Mouse (Mus musculus) liver, embryonic 14.5 days (tissue): ENCODE data around the gene Gtpbp2. TPM values are rescaled to one million over a fixed set of nuclear protein-coding genes. Genes with fewer than 3 reads are reported as not detected.

Source experiments
- ATAC-seq: fragments of 200-750 bp; cut with Nextera tagmentation; 2 replicates; pipeline ENCODE4 v1.8.0; 2017; ENCODE audit warnings: moderate number of reproducible peaks, mild to moderate bottlenecking, moderate library complexity; ENCODE audit not compliant: insufficient read depth
- DNase-seq, 3 experiments: peaks; one replicate each; pipeline ENCODE4 v3.0.0-alpha.2; 2012 to 2013; ENCODE audit warnings: low read depth in 3 of 3, low spot score in 3 of 3
- H3K27ac ChIP-seq: fragments of 300-500 bp; sonication (generic); 2 replicates; pipeline ENCODE4 v1.5.1; 2014; ENCODE audit warnings: moderate library complexity, mild to moderate bottlenecking, control low read depth, inconsistent platforms
- H3K27me3 ChIP-seq: fragments of 300-500 bp; sonication (generic); 2 replicates; pipeline ENCODE4 v1.6.1; 2014; ENCODE audit warnings: mild to moderate bottlenecking, low read length, moderate library complexity; ENCODE audit not compliant: control insufficient read depth, insufficient read depth
- H3K36me3 ChIP-seq: fragments of 300-500 bp; sonication (generic); replicated peaks from 2 replicates; pipeline ENCODE4 v1.6.1; 2014; ENCODE audit warnings: low read depth; ENCODE audit not compliant: control insufficient read depth, insufficient read depth
- H3K4me1 ChIP-seq, 2 experiments: fragments of 200-500 bp in 1 of 2; fragments of 300-500 bp in 1 of 2; sonication (generic) in 1 of 2; replicated peaks; 2 replicates each; pipeline ENCODE4 v1.6.1; 2012 to 2014; ENCODE audit warnings: antibody characterized with exemption in 1 of 2, inconsistent platforms in 1 of 2, low read length in 1 of 2; ENCODE audit not compliant: control insufficient read depth in 2 of 2, insufficient read depth in 2 of 2
- H3K4me2 ChIP-seq: fragments of 300-500 bp; sonication (generic); 2 replicates; pipeline ENCODE4 v1.6.1; 2014; ENCODE audit warnings: low read depth, mild to moderate bottlenecking, control low read depth, moderate library complexity
- H3K4me3 ChIP-seq, 2 experiments: fragments of 200-500 bp in 1 of 2; fragments of 300-500 bp in 1 of 2; sonication (generic) in 1 of 2; 2 replicates each; pipeline ENCODE4 v1.5.1; 2012 to 2014; ENCODE audit warnings: low read depth in 2 of 2, low read length in 2 of 2, mild to moderate bottlenecking in 2 of 2, control low read depth in 1 of 2, inconsistent platforms in 1 of 2, moderate library complexity in 1 of 2; ENCODE audit not compliant: insufficient read depth in 1 of 2
- H3K9ac ChIP-seq: fragments of 300-500 bp; sonication (generic); replicated peaks from 2 replicates; pipeline ENCODE4 v1.6.1; 2014; ENCODE audit warnings: mild to moderate bottlenecking, control low read depth, moderate library complexity
- H3K9me3 ChIP-seq: fragments of 300-500 bp; sonication (generic); 2 replicates; pipeline ENCODE4 v1.6.1; 2016; ENCODE audit warnings: low read length, mixed read lengths; ENCODE audit not compliant: control insufficient read depth
- CTCF ChIP-seq: IDR thresholded peaks from 2 replicates; pipeline ENCODE4 v1.5.1; 2016; ENCODE audit warnings: antibody characterized with exemption, low read depth, control low read depth
- EP300 ChIP-seq: IDR thresholded peaks from 2 replicates; pipeline ENCODE4 v1.6.1; 2016; ENCODE audit warnings: antibody characterized with exemption, low read depth
- WGBS: fragments of 180-500 bp; shearing (Covaris S2); extraction: QIAGEN DNeasy Blood & Tissue Kit; methylation state at CpG from one replicate; pipeline ENCODE4 v1.1.7; 2014; ENCODE audit not compliant: insufficient replicate concordance; 5-methylcytosine and 5-hydroxymethylcytosine counted together
- polyA plus RNA-seq, 2 experiments: library from polyadenylated mRNA; depleted of rRNA in 1 of 2; stranded (reverse) in 1 of 2; unstranded in 1 of 2; fragments of >200 nt; fragmentation: Nextera tagmentation in 1 of 2; extraction: Ambion mirVana in 1 of 2; gene quantifications; 2 replicates each; pipeline versions ENCODE4 v1.2.1 to v1.2.3; 2012 to 2014

Gtpbp2 gene
- polyA plus RNA-seq, 2 experiments: 18.2 to 98.3 TPM

- peak overlapping the region; percentile 95 for H3K9ac ChIP-seq
- no peaks in the 10 kb centered on the region for H3K9me3 ChIP-seq
- ATAC-seq: no peak
- 0% methylated on average over 19 of the region's 19 CpGs for WGBS
- no peak for DNase-seq
- peaks cover 42 to 48% of the 10 kb centered on the region in 2 experiments for H3K4me1 ChIP-seq
- peak overlapping the region; percentile 62 for H3K27ac ChIP-seq
- peak overlapping the region; percentile 65 for H3K4me2 ChIP-seq
- H3K27me3 ChIP-seq: no peaks in the 10 kb centered on the region
- peaks cover 44% of the 10 kb centered on the region for H3K36me3 ChIP-seq
- peak overlapping the region; percentile 83 to 92 for H3K4me3 ChIP-seq
- TF ChIP-seq EP300 (no peak), CTCF (no peak)
Observed at GRCm38 (mm10) chr17:46161179-46161578, 347 bp downstream of the Gtpbp2 start.

GRCm38 (mm10) chr17:46161710-46162109, 878 bp downstream of the Gtpbp2 start:
- no peak for TF ChIP-seq EP300
- no peak for TF ChIP-seq CTCF
- H3K27me3 ChIP-seq: no peaks in the 10 kb centered on the region
- H3K4me1 ChIP-seq: peaks cover 39 to 43% of the 10 kb centered on the region in 2 experiments
- ATAC-seq (no peak), DNase-seq (no peak)
- H3K9me3 ChIP-seq: no peaks in the 10 kb centered on the region
- peak overlapping the region; percentile 83 to 92 for H3K4me3 ChIP-seq
- peak overlapping the region; percentile 95 for H3K9ac ChIP-seq
- H3K27ac ChIP-seq: peak overlapping the region; percentile 59
- WGBS: 47% methylated on average over 9 of the region's 9 CpGs
- peak overlapping the region; percentile 65 for H3K4me2 ChIP-seq
- H3K36me3 ChIP-seq: peaks cover 50% of the 10 kb centered on the region

- H3K4me2 ChIP-seq: peak overlapping the region; percentile 65
- WGBS: 71% methylated on average over 7 of the region's 7 CpGs
- no peak for TF ChIP-seq CTCF
- no peak for TF ChIP-seq EP300
- ATAC-seq (no peak), DNase-seq (no peak)
- H3K9ac ChIP-seq: peak overlapping the region; percentile 46
- peaks cover 58% of the 10 kb centered on the region for H3K36me3 ChIP-seq
- H3K4me3 ChIP-seq: peak overlapping the region; percentile 7 to 92; a peak in 3 of 4 replicates
- no peaks in the 10 kb centered on the region for H3K27me3 ChIP-seq
- peaks cover 30 to 35% of the 10 kb centered on the region in 2 experiments for H3K4me1 ChIP-seq
- H3K9me3 ChIP-seq: no peaks in the 10 kb centered on the region
- H3K27ac ChIP-seq: peak overlapping the region; percentile 59; the same call in 1 of the 2 replicates
Observed at GRCm38 (mm10) chr17:46162551-46162950, 1.7 kb downstream of the Gtpbp2 start.

GRCm38 (mm10) chr17:46162951-46163421, 2.2 kb downstream of the Gtpbp2 start:
- 22% methylated on average over 9 of the region's 9 CpGs for WGBS
- Histone ChIP-seq H3K4me2 (peak overlapping the region; percentile 65), H3K9ac (peak overlapping the region; percentile 46), H3K4me1 (peaks cover 28 to 32% of the 10 kb centered on the region in 2 experiments), H3K4me3 (peak overlapping the region; percentile 7 to 92; a peak in 3 of 4 replicates), H3K36me3 (peaks cover 62% of the 10 kb centered on the region), H3K9me3 (no peaks in the 10 kb centered on the region), H3K27ac (peak overlapping the region; percentile 59; the same call in 1 of the 2 replicates), H3K27me3 (no peaks in the 10 kb centered on the region)
- TF ChIP-seq CTCF (no peak), EP300 (no peak)
- DNase-seq: no peak
- ATAC-seq: no peak

GRCm38 (mm10) chr17:46164301-46164700, 3.5 kb downstream of the Gtpbp2 start:
- no peak overlapping the region for H3K27ac ChIP-seq
- H3K4me3 ChIP-seq: no peak overlapping the region
- no peak for ATAC-seq
- no peak overlapping the region for H3K9ac ChIP-seq
- no peaks in the 10 kb centered on the region for H3K27me3 ChIP-seq
- no peak overlapping the region for H3K4me2 ChIP-seq
- no peaks in the 10 kb centered on the region for H3K9me3 ChIP-seq
- WGBS: 95% methylated on average over 8 of the region's 8 CpGs
- H3K4me1 ChIP-seq: peaks cover 18 to 24% of the 10 kb centered on the region in 2 experiments
- no peak for TF ChIP-seq EP300
- TF ChIP-seq CTCF: no peak
- DNase-seq: no peak
- H3K36me3 ChIP-seq: peaks cover 76% of the 10 kb centered on the region
